Mouse (Mus musculus): Measurements from ENCODE around the gene Rbl2. TPM values are rescaled to one million over a fixed set of nuclear protein-coding genes. Genes with fewer than 3 reads are reported as not detected.
A peak's percentile ranks its signal among the peaks of the same experiment; 100 is the strongest.

The Rbl2 gene
- polyA plus RNA-seq, 1 experiment from 2014 or later: 13.7 TPM

- no peak overlapping the region for H3K4me3 ChIP-seq (ENCODE audit: low read depth, low read length)
- H3K9me3 ChIP-seq (ENCODE audit: low read length): no peaks in the 10 kb centered on the region
- 57% methylated on average over 15 of the region's 15 CpGs for WGBS
- no peak overlapping the region for H3K9ac ChIP-seq (replicated peaks; ENCODE audit: low read depth)
- TF ChIP-seq CTCF (IDR thresholded peaks at IDR 0.05): no peak
- TF ChIP-seq EP300 (IDR thresholded peaks at IDR 0.05): no peak
- peak; percentile 26 for DNase-seq (ENCODE audit: low spot score)
- H3K36me3 ChIP-seq (ENCODE audit: insufficient read depth, low read length): no peaks in the 10 kb centered on the region
- no peak overlapping the region for H3K27ac ChIP-seq (ENCODE audit: low read length)
- no peaks in the 10 kb centered on the region for H3K27me3 ChIP-seq (replicated peaks; ENCODE audit: insufficient read depth, low read length)
- H3K4me1 ChIP-seq (ENCODE audit: insufficient read depth, low read depth, low read length): peaks cover 3% of the 10 kb centered on the region; the same call in 1 of the 2 replicates
- ATAC-seq: peak; percentile 33
- 0 out of 2 replicates have a peak overlapping the region, but pooled peaks have one; percentile 1 for H3K4me2 ChIP-seq (replicated peaks; ENCODE audit: low read depth, low read length)
These were observed 78.9 kb downstream of the Rbl2 start for GRCm38 (mm10) chr8:91148643-91149178.

GRCm38 (mm10) chr8:91149298-91149697 lies 79.4 kb downstream of the Rbl2 start:
- 52% methylated on average over 3 of the region's 3 CpGs for WGBS
- Histone ChIP-seq H3K27ac (ENCODE audit: low read length) (no peak overlapping the region), H3K9me3 (ENCODE audit: low read length) (no peaks in the 10 kb centered on the region), H3K4me3 (ENCODE audit: low read depth, low read length) (no peak overlapping the region), H3K4me2 (replicated peaks; ENCODE audit: low read depth, low read length) (no peak overlapping the region), H3K36me3 (ENCODE audit: insufficient read depth, low read length) (no peaks in the 10 kb centered on the region), H3K9ac (replicated peaks; ENCODE audit: low read depth) (no peak overlapping the region), H3K27me3 (replicated peaks; ENCODE audit: insufficient read depth, low read length) (no peaks in the 10 kb centered on the region), H3K4me1 (ENCODE audit: insufficient read depth, low read depth, low read length) (peaks cover 3% of the 10 kb centered on the region; the same call in 1 of the 2 replicates)
- ATAC-seq (no peak), DNase-seq (ENCODE audit: low spot score) (no peak)
- no peak for TF ChIP-seq CTCF (IDR thresholded peaks at IDR 0.05)
- TF ChIP-seq EP300 (IDR thresholded peaks at IDR 0.05): no peak

- no peaks in the 10 kb centered on the region for H3K36me3 ChIP-seq (ENCODE audit: insufficient read depth, low read length)
- H3K27me3 ChIP-seq (replicated peaks; ENCODE audit: insufficient read depth, low read length): no peaks in the 10 kb centered on the region
- no peak overlapping the region for H3K4me2 ChIP-seq (replicated peaks; ENCODE audit: low read depth, low read length)
- H3K9me3 ChIP-seq (ENCODE audit: low read length): no peaks in the 10 kb centered on the region
- peaks cover 3% of the 10 kb centered on the region; the same call in 1 of the 2 replicates for H3K4me1 ChIP-seq (ENCODE audit: insufficient read depth, low read depth, low read length)
- WGBS: 93% methylated on average over 7 of the region's 7 CpGs
- DNase-seq (ENCODE audit: low spot score) (no peak), ATAC-seq (no peak)
- no peak overlapping the region for H3K9ac ChIP-seq (replicated peaks; ENCODE audit: low read depth)
- no peak for TF ChIP-seq CTCF (IDR thresholded peaks at IDR 0.05)
- TF ChIP-seq EP300 (IDR thresholded peaks at IDR 0.05): no peak
- no peak overlapping the region for H3K27ac ChIP-seq (ENCODE audit: low read length)
- no peak overlapping the region for H3K4me3 ChIP-seq (ENCODE audit: low read depth, low read length)
These were observed 81.7 kb downstream of the Rbl2 start for GRCm38 (mm10) chr8:91151531-91151930.

GRCm38 (mm10) chr8:91153831-91154230 lies 84.0 kb downstream of the Rbl2 start:
- no peaks in the 10 kb centered on the region for H3K4me1 ChIP-seq (ENCODE audit: insufficient read depth, low read depth, low read length)
- H3K4me2 ChIP-seq (replicated peaks; ENCODE audit: low read depth, low read length): no peak overlapping the region
- H3K27ac ChIP-seq (ENCODE audit: low read length): no peak overlapping the region
- no peak overlapping the region for H3K4me3 ChIP-seq (ENCODE audit: low read depth, low read length)
- peak; percentile 30 for TF ChIP-seq CTCF (IDR thresholded peaks at IDR 0.05)
- no peak for TF ChIP-seq EP300 (IDR thresholded peaks at IDR 0.05)
- no peaks in the 10 kb centered on the region for H3K27me3 ChIP-seq (replicated peaks; ENCODE audit: insufficient read depth, low read length)
- WGBS: 79% methylated on average over 3 of the region's 3 CpGs
- no peaks in the 10 kb centered on the region for H3K36me3 ChIP-seq (ENCODE audit: insufficient read depth, low read length)
- H3K9me3 ChIP-seq (ENCODE audit: low read length): no peaks in the 10 kb centered on the region
- no peak overlapping the region for H3K9ac ChIP-seq (replicated peaks; ENCODE audit: low read depth)
- no peak for ATAC-seq
- DNase-seq (ENCODE audit: low spot score): no peak

GRCm38 (mm10) chr8:91154564-91154963 lies 84.7 kb downstream of the Rbl2 start:
- Histone ChIP-seq H3K9me3 (ENCODE audit: low read length) (no peaks in the 10 kb centered on the region), H3K4me1 (ENCODE audit: insufficient read depth, low read depth, low read length) (no peaks in the 10 kb centered on the region), H3K4me2 (replicated peaks; ENCODE audit: low read depth, low read length) (no peak overlapping the region), H3K9ac (replicated peaks; ENCODE audit: low read depth) (no peak overlapping the region), H3K4me3 (ENCODE audit: low read depth, low read length) (no peak overlapping the region), H3K27ac (ENCODE audit: low read length) (no peak overlapping the region), H3K27me3 (replicated peaks; ENCODE audit: insufficient read depth, low read length) (no peaks in the 10 kb centered on the region), H3K36me3 (ENCODE audit: insufficient read depth, low read length) (no peaks in the 10 kb centered on the region)
- WGBS: 50% methylated on average over 6 of the region's 6 CpGs
- peak; percentile 56 for ATAC-seq
- peak; percentile 70 for DNase-seq (ENCODE audit: low spot score)
- TF ChIP-seq CTCF (IDR thresholded peaks at IDR 0.05) (peak; percentile 57), EP300 (IDR thresholded peaks at IDR 0.05) (no peak)

- DNase-seq (ENCODE audit: low spot score): no peak
- ATAC-seq: no peak
- Histone ChIP-seq H3K9me3 (ENCODE audit: low read length) (no peaks in the 10 kb centered on the region), H3K36me3 (ENCODE audit: insufficient read depth, low read length) (no peaks in the 10 kb centered on the region), H3K9ac (replicated peaks; ENCODE audit: low read depth) (no peak overlapping the region), H3K4me3 (ENCODE audit: low read depth, low read length) (no peak overlapping the region), H3K4me2 (replicated peaks; ENCODE audit: low read depth, low read length) (no peak overlapping the region), H3K27me3 (replicated peaks; ENCODE audit: insufficient read depth, low read length) (no peaks in the 10 kb centered on the region), H3K27ac (ENCODE audit: low read length) (no peak overlapping the region), H3K4me1 (ENCODE audit: insufficient read depth, low read depth, low read length) (no peaks in the 10 kb centered on the region)
- WGBS: 87% methylated on average over 10 of the region's 10 CpGs
- TF ChIP-seq CTCF (IDR thresholded peaks at IDR 0.05) (no peak), EP300 (IDR thresholded peaks at IDR 0.05) (no peak)
These were observed 88.8 kb downstream of the Rbl2 start for GRCm38 (mm10) chr8:91158617-91159016.
